Mouse (Mus musculus) retina, postnatal 7 days (tissue): Measurements from ENCODE around the gene Actbl2.

Experiments used
- DNase-seq: peaks from one replicate; pipeline ENCODE4 v3.0.0-alpha.2; 2012; ENCODE audit warnings: low read depth, low spot score

Gene Actbl2

GRCm38 (mm10) chr13:111269789-111270335, 15.0 kb downstream of the Actbl2 start:
- no peak for DNase-seq

GRCm38 (mm10) chr13:111271868-111272267, 17.1 kb downstream of the Actbl2 start:
- no peak for DNase-seq

GRCm38 (mm10) chr13:111286461-111287385, 31.9 kb downstream of the Actbl2 start:
- no peak for DNase-seq

- DNase-seq, result no peak
Observed at GRCm38 (mm10) chr13:111291161-111291957, 36.5 kb downstream of the Actbl2 start.

- DNase-seq, result peak; percentile 4
Observed at GRCm38 (mm10) chr13:111291958-111292493, 37.2 kb downstream of the Actbl2 start.

GRCm38 (mm10) chr13:111293478-111293877, 38.7 kb downstream of the Actbl2 start:
- DNase-seq, result no peak

GRCm38 (mm10) chr13:111294965-111295494, 40.2 kb downstream of the Actbl2 start:
- DNase-seq, result no peak

- no peak for DNase-seq
Observed at GRCm38 (mm10) chr13:111296029-111296428, 41.2 kb downstream of the Actbl2 start.

GRCm38 (mm10) chr13:111297614-111298013, 42.8 kb downstream of the Actbl2 start:
- no peak for DNase-seq

- DNase-seq, result no peak
Observed at GRCm38 (mm10) chr13:111299145-111299713, 44.4 kb downstream of the Actbl2 start.

GRCm38 (mm10) chr13:111300846-111301245, 46.0 kb downstream of the Actbl2 start:
- no peak for DNase-seq

- DNase-seq, result no peak
Observed at GRCm38 (mm10) chr13:111301431-111301830, 46.6 kb downstream of the Actbl2 start.

GRCm38 (mm10) chr13:111304194-111304593, 49.4 kb downstream of the Actbl2 start:
- DNase-seq, result no peak

GRCm38 (mm10) chr13:111304736-111305135, 49.9 kb downstream of the Actbl2 start:
- DNase-seq, result no peak
